Mouse (Mus musculus) forebrain, embryonic 15.5 days (tissue): Measurements from ENCODE around the gene Gmip. TPM values are rescaled to one million over a fixed set of nuclear protein-coding genes. Genes with fewer than 3 reads are reported as not detected.

Experiments used
- ATAC-seq: fragments of 200-750 bp; cut with Nextera tagmentation; replicated peaks from 2 replicates; pipeline ENCODE4 v1.8.0; 2017; ENCODE audit warnings: mild to moderate bottlenecking, moderate TSS enrichment, moderate library complexity
- H3K27ac ChIP-seq: fragments of 300-500 bp; sonication (generic); replicated peaks from 2 replicates; pipeline ENCODE4 v1.5.1; 2015; ENCODE audit warnings: mild to moderate bottlenecking, inconsistent platforms
- H3K27me3 ChIP-seq: fragments of 300-500 bp; sonication (generic); 2 replicates; pipeline ENCODE4 v1.6.1; 2015; ENCODE audit warnings: inconsistent platforms
- H3K36me3 ChIP-seq: fragments of 300-500 bp; sonication (generic); 2 replicates; pipeline ENCODE4 v1.6.1; 2015; ENCODE audit warnings: mild to moderate bottlenecking, inconsistent platforms
- H3K4me1 ChIP-seq: fragments of 300-500 bp; sonication (generic); 2 replicates; pipeline ENCODE4 v1.6.1; 2015; ENCODE audit warnings: inconsistent platforms
- H3K4me2 ChIP-seq: fragments of 300-500 bp; sonication (generic); replicated peaks from 2 replicates; pipeline ENCODE4 v1.6.1; 2015; ENCODE audit warnings: mild to moderate bottlenecking, inconsistent platforms
- H3K4me3 ChIP-seq: fragments of 300-500 bp; sonication (generic); 2 replicates; pipeline ENCODE4 v1.5.1; 2015; ENCODE audit warnings: mild to moderate bottlenecking, inconsistent platforms
- H3K9ac ChIP-seq: fragments of 300-500 bp; sonication (generic); replicated peaks from 2 replicates; pipeline ENCODE4 v1.6.1; 2015; ENCODE audit warnings: mild to moderate bottlenecking, inconsistent platforms
- H3K9me3 ChIP-seq: fragments of 300-500 bp; sonication (generic); 2 replicates; pipeline ENCODE4 v1.6.1; 2016; ENCODE audit warnings: inconsistent platforms
- WGBS: fragments of 180-500 bp; shearing (Covaris S2); methylation state at CpG from one replicate; pipeline ENCODE4 v1.1.7; 2015; ENCODE audit warnings: mixed read lengths; 5-methylcytosine and 5-hydroxymethylcytosine counted together
- polyA plus RNA-seq: library from polyadenylated mRNA; unstranded; fragments of >200 nt; fragmentation: Nextera tagmentation; extraction: Ambion mirVana; gene quantifications from 2 replicates; pipeline ENCODE4 v1.2.1, GENCODE M21; 2015

Gene Gmip
- polyA plus RNA-seq, 1 experiment from 2014 or later: 44.4 TPM

DNA sequence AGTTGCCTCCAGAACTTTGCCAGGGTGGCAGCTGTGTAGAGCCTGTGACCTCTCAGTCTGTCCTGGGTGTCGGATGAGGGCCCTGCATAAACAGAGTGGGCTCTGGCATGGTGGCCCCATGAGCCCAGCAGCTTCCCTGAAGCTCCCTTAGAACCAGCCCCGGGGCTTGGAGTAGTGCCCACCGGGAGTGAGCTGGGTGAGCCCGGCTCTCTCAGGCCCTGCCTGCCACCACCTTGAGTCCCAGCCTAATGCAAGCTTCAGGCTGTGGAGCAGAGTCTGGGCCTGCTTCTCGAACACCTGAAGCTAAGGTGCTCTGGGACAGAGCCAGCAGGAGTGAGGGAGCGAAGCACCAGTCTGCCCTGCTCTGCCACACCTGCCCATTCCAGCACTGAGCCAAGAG is 62.4 kb downstream of the Gmip start:
- Histone ChIP-seq H3K4me2 (no peak overlapping the region), H3K9ac (no peak overlapping the region), H3K4me3 (no peak overlapping the region), H3K4me1 (no peaks in the 10 kb centered on the region), H3K27me3 (no peaks in the 10 kb centered on the region), H3K27ac (no peak overlapping the region), H3K36me3 (no peaks in the 10 kb centered on the region), H3K9me3 (no peaks in the 10 kb centered on the region)
- WGBS: 94% methylated on average over 6 of the region's 6 CpGs
- no peak for ATAC-seq

Other genes starting within 250 kb of the Gmip start
- gene Zfp868, start 183.1 kb upstream of the Gmip start, polyA plus RNA-seq: 43.9 and 44.7 TPM in 2 replicates
- gene Zfp964, start 154.2 kb upstream of the Gmip start, polyA plus RNA-seq: 1.9 and 2.2 TPM in 2 replicates
- 31.9 and 32.0 TPM in 2 replicates for gene Zfp869, start 98.0 kb upstream of the Gmip start, polyA plus RNA-seq
- 8.7 TPM in 2 replicates for gene Zfp963, start 58.7 kb upstream of the Gmip start, polyA plus RNA-seq
- 0.61 TPM in 1 of 2 replicates, not detected in the other for gene Gm20422, start 33.8 kb upstream of the Gmip start, polyA plus RNA-seq
- gene Atp13a1, start 17.5 kb upstream of the Gmip start, polyA plus RNA-seq: 50.2 and 50.8 TPM in 2 replicates
- gene Zfp866, start 17.5 kb upstream of the Gmip start, polyA plus RNA-seq: 48.2 and 48.3 TPM in 2 replicates
- gene Lpar2, start 13.8 kb downstream of the Gmip start, polyA plus RNA-seq: 0.65 and 0.89 TPM in 2 replicates
- gene Pbx4, start 23.8 kb downstream of the Gmip start, polyA plus RNA-seq: 54.7 and 55.3 TPM in 2 replicates
- gene Cilp2, start 79.0 kb downstream of the Gmip start, polyA plus RNA-seq: 3.6 and 4.0 TPM in 2 replicates
- 3.4 and 3.8 TPM in 2 replicates for gene Tssk6, start 93.5 kb downstream of the Gmip start, polyA plus RNA-seq
- 173 and 179 TPM in 2 replicates for gene Ndufa13, start 93.9 kb downstream of the Gmip start, polyA plus RNA-seq
- 8.9 and 9.0 TPM in 2 replicates for gene Yjefn3, start 94.0 kb downstream of the Gmip start, polyA plus RNA-seq
- gene Gatad2a, start 187.7 kb downstream of the Gmip start, polyA plus RNA-seq: 28.3 and 35.5 TPM in 2 replicates
- 84.5 and 85.9 TPM in 2 replicates for gene Mau2, start 234.1 kb downstream of the Gmip start, polyA plus RNA-seq
- gene Sugp1, start 234.1 kb downstream of the Gmip start, polyA plus RNA-seq: 60.9 and 66.5 TPM in 2 replicates